Mouse (Mus musculus) cerebral cortex, adult 2 months (tissue): ENCODE data around the gene Mtx1.

Experiments
- WGBS: fragments of 180-500 bp; shearing (Covaris S2); methylation state at CpG from one replicate; pipeline ENCODE4 v1.1.7; 2018; 5-methylcytosine and 5-hydroxymethylcytosine counted together

Mtx1 gene

GRCm38 (mm10) chr3:89226900-89227299 lies at the start of gene Mtx1:
TSS of gene Mtx1 (minus strand) at chr3:89227088.
- WGBS: 7% methylated on average over 20 of the region's 21 CpGs

GRCm38 (mm10) chr3:89276061-89276460 lies 49.2 kb upstream of the Mtx1 start:
- WGBS: 90% methylated on average over 13 of the region's 13 CpGs

GRCm38 (mm10) chr3:89271760-89272159 lies 44.9 kb upstream of the Mtx1 start:
- 76% methylated on average over 6 of the region's 6 CpGs for WGBS

- WGBS: 26% methylated on average over 6 of the region's 6 CpGs
Measured at GRCm38 (mm10) chr3:89270891-89271290, 44.0 kb upstream of the Mtx1 start.

- WGBS: 1% methylated on average over 39 of the region's 39 CpGs
Measured at GRCm38 (mm10) chr3:89270051-89270755, 43.3 kb upstream of the Mtx1 start, which contains the start of gene Slc50a1. TSS of gene Slc50a1 (minus strand) at chr3:89270570.

GRCm38 (mm10) chr3:89268916-89269315 lies 42.0 kb upstream of the Mtx1 start:
- WGBS: 61% methylated on average over 8 of the region's 8 CpGs

- WGBS: under 1% methylated on average over 20 of the region's 20 CpGs
Measured at GRCm38 (mm10) chr3:89266439-89266893, 39.6 kb upstream of the Mtx1 start.

- WGBS: 66% methylated on average over 10 of the region's 10 CpGs
Measured at GRCm38 (mm10) chr3:89262417-89262816, 35.5 kb upstream of the Mtx1 start.

- WGBS: 79% methylated on average over 3 of the region's 3 CpGs
Measured at GRCm38 (mm10) chr3:89260211-89260610, 33.3 kb upstream of the Mtx1 start.

- WGBS: 38% methylated on average over 7 of the region's 7 CpGs
Measured at GRCm38 (mm10) chr3:89259076-89259475, 32.2 kb upstream of the Mtx1 start, which contains the start of gene Dpm3. TSS of gene Dpm3 (plus strand) at chr3:89259358.

- 60% methylated on average over 5 of the region's 5 CpGs for WGBS
Measured at GRCm38 (mm10) chr3:89256177-89256576, 29.3 kb upstream of the Mtx1 start.

- WGBS: 92% methylated on average over 5 of the region's 5 CpGs
Measured at GRCm38 (mm10) chr3:89254994-89255393, 28.1 kb upstream of the Mtx1 start.

GRCm38 (mm10) chr3:89251365-89251895 lies 24.5 kb upstream of the Mtx1 start:
- WGBS: 11% methylated on average over 17 of the region's 17 CpGs

GRCm38 (mm10) chr3:89250435-89251040 lies 23.6 kb upstream of the Mtx1 start:
- 21% methylated on average over 7 of the region's 7 CpGs for WGBS

- 91% methylated on average over 4 of the region's 4 CpGs for WGBS
Measured at GRCm38 (mm10) chr3:89247466-89247865, 20.6 kb upstream of the Mtx1 start.

- WGBS: under 1% methylated on average over 42 of the region's 42 CpGs
Measured at GRCm38 (mm10) chr3:89246261-89247100, 19.6 kb upstream of the Mtx1 start, which contains the start of gene Trim46. TSS of gene Trim46 (minus strand) at chr3:89246309.

GRCm38 (mm10) chr3:89245688-89246171 lies 18.8 kb upstream of the Mtx1 start, which contains the start of gene Krtcap2:
TSS of gene Krtcap2 (plus strand) at chr3:89245966.
- 3% methylated on average over 20 of the region's 20 CpGs for WGBS

- WGBS: under 1% methylated on average over 24 of the region's 26 CpGs
Measured at GRCm38 (mm10) chr3:89244982-89245687, 18.2 kb upstream of the Mtx1 start.

- WGBS: 14% methylated on average over 25 of the region's 25 CpGs
Measured at GRCm38 (mm10) chr3:89244158-89244981, 17.5 kb upstream of the Mtx1 start.

GRCm38 (mm10) chr3:89243609-89244008 lies 16.7 kb upstream of the Mtx1 start:
- 20% methylated on average over 14 of the region's 14 CpGs for WGBS
